Mouse (Mus musculus) CD4-positive helper T cell, adult 2 months (primary cell): Measurements from ENCODE around the gene Mgp.
"Not testable (repeated sequence)": the region's sequence is repeated elsewhere in the genome, so short reads cannot be mapped to it uniquely, and the experiment has no call there.

Source experiments
- DNase-seq: peaks from one replicate; pipeline ENCODE4 v3.0.0-alpha.2; 2012; ENCODE audit warnings: low read depth, missing footprints, low spot score

Gene Mgp

DNA sequence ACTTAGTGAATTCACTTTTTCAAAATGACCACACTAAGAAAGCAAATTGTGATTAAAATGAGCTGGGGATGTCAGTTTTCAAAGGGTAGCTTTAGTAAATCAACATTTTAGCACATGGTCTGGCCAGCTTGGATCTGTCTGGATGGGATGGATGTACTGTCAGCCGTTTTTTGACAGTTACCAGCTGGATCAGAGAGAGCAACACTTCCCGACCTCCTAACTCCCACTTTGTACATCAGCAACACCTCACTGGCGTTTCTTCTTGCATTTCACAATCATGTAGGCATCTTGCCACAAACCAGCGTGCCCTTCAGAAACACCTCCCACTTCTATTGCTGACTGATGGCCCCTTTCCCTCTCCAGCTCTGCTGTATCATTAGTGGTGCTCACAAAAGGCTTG lies 22.6 kb upstream of the Mgp start:
- no peak for DNase-seq

DNA sequence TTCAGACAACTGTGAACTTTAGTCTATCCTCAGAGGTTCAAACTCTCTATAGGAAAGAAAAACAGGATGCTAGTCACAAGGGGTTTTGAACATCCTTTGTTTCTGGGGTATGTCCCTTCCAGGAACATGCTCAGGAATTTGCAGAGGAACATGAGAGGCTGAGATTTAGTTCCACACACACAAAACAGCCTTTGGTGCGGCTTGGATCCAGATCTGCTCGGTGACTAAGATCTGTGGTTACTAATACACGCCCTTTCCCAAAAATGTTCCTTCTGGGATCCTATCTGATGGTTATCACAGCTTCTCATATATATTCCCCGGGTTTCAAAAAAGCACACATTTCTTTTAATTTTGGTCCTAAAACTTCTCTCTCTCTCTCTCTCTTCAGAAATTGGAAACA lies 22.2 kb upstream of the Mgp start:
- no peak for DNase-seq

DNA sequence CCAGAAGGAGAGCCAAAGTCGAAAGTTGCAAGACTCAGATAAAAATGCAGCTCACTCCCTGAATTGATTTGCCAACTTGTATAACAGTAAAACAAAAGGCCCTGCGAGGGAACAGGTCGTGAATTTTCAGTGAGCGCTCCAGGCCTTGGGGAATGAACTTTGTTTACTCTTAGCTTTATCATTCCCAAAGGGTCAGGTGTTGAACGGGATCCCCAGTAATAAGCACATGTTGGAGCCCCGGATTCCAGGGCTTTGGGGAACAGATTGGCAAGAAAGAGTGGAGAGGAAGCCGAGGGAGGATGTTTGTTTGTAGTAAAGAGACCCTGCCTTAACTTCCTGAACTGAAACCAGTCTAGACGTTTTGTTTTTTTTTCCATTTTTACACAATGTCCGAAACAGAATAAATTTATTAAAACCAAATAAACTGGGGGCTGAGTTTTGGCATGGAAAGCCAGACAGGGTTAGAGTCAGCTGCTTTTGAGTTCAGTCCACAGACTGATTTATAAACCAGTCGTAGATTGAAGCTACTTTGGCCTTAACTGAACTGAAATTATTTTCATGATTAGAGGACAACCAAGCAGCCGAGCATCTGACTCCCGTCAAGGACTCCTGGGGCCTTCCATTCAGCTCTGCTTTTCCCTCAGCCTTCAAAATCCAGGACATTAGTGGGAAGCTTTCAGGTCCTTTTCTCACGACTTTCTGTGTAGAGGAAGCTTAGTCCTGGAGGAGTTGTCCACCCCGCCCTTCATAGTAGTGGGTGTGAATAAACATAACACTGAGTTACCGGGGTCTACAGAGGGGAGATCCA lies 19.1 kb upstream of the Mgp start:
- DNase-seq, result no peak

DNA sequence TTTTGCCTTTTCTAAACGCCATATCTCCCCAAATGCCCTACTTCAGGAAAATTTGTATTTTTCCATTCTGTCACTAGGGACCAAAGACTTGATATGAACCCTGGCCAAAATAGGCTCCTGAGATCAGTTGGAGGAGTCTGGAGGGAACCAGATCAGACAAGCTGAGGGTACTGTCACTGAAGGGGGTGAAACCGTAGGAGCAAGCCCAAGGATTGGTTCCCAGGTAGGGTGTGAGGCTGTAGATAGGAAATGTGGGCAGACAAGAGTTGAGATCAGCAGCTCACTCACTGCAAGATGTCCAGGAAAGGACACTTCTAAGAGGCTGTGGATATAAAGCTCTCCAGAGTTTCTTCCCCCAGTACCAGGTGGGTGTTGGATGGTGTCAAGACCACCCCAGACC lies 16.4 kb upstream of the Mgp start:
- no peak for DNase-seq

DNA sequence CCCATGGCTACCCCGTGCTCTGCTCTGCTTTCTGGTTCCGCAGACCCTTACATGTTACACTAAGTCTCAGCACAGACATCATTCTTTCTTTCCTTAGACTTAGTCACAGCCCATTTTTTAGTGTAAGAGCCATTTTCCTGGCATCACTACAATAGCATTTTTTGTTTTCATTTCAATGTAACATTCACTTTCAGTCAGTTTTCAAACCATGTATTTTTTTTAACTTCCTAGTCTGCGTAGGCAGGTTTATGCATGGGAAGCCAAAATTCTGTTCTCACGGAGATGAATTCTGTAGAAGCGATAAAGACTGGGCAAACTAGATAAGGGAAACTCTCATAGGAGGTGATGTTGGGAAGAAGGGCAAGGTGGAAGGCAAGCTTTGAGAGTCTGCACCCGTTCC lies 13.9 kb upstream of the Mgp start:
- no peak for DNase-seq

DNA sequence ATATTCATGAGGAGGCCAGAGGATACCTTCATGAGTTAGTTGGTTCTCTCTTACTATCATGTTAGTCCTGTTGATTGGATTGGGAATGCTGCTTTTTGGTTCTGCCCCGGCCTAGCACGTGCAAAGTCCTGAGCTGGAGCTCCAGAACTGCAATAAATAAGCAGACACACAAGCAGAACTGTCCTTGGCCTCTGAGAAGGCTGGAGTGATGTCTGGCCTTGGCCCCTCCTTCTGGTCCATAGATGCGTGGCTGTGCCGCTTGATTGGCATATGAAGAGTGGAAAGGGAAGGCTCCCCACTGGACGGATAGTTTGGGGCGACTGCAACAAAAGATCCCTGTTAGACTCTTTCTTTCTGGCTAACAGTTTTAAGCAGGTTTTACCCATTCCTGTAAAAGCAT lies 13.4 kb upstream of the Mgp start:
- DNase-seq, result no peak

DNA sequence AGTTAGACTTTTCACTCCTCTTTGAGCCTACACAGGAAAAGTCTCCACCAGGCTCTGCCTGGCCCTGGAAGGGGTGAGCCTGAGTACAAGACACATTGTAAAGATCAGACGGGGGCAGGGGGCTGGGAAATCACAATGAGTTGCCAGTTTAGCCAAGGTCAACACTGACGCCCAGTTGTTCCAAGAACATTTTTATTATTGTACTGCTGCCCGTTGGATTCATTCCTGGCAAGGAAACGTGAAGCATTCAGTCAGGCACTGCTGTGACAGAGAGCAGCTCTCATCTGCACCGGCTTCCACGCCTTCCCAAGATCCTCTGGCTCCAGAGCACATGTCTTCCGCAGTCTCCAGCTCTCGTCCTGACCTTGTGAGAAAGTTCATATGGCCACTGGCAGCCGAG lies 12.2 kb upstream of the Mgp start:
- no peak for DNase-seq

DNA sequence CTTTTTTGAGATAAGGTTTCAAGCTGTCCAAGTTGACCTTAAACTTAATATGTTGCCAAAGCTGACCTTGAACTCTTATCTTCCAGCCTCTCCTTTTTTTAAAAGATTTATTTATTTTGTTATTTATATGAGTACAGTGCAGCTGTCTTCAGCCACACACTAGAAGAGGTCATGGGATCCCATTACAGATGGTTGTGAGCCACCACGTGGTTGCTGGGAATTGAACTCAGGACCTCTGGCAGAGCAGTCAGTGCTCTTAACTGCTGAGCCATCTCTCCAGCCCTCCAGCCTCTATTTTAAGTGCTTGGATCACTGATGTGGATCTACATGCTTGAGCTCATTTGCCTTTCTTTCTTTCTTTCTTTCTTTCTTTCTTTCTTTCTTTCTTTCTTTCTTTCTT lies 9.1 kb upstream of the Mgp start:
- not testable (repeated sequence) for DNase-seq

DNA sequence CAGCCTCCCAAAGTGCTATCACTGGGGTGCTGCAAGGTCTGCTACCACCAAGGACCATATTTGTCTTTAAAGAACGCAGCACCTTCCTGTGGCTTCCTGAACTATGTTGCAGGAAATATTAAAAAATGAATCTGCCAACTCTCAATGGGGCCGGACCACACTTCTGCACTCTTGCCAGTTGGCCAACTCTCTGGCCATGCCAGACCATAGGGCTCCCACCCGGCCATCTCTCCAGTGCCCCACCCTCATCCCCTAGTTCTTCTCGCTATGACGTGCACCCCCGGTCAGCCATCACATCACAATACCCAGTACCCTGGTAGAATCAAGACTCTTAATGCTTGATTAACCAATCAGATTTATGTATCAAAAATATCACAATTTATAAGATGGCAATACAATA lies 8.3 kb upstream of the Mgp start:
- no peak for DNase-seq

DNA sequence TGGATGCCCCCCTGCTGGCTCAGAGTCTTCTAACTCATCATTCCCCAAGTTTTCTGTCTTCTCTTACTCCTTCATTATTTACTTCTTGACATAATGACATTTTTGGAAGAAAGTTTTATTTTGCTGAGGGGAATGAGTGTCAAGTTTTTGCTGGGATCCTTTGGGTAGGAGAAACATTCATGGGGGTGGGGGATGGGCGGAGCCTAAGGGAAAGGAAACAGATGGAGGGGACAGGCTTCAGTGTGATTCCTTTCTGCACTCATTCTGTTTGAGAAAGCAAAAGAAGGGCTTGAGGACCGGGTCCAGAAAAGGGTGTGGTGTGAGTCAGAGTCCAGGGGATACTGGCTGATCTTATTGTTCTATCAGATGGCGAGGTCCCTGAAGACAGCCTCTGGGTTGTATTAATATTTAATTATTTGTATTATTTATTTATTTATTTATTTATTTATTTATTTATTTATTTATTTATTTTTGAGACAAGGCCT lies 7.8 kb upstream of the Mgp start:
- no peak for DNase-seq

DNA sequence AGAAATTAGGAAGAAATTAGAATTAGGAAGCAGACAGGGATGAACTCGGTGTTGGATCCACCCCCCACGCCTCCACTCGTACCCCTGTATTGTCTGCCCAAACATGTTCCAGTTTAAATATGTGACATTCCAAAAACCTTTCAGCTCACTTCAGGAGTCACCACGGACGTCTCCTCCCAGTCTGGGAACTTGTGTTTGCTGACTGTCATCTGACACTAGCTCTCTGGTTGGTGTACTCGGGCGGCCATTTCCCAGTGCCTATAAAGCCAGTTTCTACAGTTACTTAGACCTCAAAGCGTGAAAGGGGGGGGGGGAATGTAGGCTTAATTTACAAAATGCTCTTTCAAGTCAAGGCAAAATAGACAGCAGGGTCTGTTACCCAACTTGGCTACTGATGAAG lies 6.1 kb upstream of the Mgp start:
- DNase-seq, result no peak

DNA sequence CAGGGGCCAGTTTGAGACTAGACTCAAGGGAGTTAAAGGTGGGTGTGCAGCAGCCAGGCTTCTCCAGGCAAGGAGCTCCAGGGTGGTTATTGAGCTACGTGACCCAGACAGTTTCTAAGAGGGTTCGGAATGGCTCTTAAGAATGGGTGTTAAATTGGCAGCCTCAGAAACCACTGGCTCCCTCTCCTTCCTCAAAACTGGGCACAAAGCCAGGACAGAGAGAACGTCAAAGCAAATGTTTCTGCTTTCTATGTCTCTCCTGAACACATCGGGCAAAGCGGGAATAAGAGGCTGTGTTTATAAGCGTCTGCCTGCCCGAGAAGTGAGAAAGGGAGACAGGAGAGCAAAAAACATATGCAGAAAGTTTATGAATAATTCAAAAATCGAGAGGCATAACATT lies 1.0 kb downstream of the Mgp start:
- DNase-seq, result no peak

DNA sequence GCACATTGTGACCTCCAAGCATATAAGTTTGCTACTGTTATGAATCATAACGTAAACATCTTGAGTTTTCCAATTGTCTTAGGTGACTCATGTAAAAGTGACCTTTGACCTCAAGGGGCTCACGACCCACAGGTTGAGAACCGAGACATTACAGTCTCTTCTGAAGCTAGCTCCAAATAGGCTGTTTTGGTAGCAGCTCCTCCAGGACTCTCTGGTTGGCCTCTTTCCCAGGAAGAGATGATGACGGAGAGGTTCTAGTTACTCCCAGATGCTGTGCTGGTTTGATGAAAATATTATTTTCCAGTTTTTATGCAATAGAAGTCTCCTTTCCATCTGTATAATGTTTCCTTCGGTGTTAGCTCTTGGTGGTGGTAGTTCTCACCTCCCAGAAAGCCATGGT lies 6.7 kb downstream of the Mgp start:
- DNase-seq, result no peak

DNA sequence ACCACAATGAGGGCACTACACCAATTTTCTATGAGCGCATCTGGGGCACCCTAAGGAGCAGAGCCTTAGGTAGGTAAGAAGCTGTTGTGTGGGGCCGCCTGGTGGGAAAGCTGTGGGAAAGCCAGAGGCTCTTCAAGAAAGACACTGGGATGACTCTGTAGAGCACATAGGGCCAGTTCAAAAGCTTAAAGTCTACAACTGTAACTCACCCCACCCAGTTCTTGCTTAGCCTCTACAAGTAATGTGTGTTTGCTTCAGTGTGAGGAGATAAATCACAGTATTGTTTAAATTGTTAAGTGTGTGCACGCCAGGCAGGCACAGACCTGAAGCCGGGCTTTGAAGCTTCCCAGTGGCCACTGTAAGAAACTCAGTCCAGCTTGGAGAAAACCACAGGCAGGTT lies 9.5 kb downstream of the Mgp start:
- no peak for DNase-seq

DNA sequence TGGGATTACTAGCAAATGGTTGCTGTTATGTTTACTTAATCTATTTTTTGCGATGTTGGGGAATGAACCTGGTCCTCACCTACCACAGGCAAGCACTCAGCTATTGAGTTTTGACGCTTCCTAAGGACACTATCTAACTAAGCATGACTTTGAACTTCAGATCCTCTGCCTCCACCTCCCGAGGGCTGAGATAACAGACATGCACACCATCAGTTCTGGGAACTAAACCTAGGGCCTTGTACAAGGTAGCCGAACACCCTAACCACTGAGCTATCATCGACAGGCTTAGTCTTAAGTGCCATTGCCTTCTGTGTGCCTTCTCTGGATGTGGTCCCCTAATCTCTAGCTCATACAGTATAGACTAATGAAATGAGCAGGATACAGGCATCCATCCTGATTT lies 10.3 kb downstream of the Mgp start:
- DNase-seq, result no peak

DNA sequence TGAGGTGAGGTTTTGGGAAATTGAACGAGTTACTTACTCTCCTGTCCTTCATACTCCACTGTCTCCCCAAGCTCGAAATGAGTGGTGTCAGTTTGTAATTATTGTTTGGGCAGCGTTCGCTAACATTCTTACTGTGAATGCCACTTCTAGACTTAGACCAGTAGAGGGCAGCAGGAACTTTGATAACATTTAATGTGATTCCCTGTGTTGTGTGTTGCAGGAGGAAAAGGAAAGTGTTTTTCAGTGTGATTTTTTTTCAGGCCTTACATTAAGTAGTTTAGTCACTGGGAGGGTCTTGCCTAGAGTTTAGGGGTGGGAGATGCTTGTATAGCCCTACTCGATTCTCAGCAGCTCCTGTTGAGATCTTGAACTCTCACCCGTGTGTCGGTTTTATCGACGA lies 14.6 kb downstream of the Mgp start:
- DNase-seq, result peak; percentile 51

DNA sequence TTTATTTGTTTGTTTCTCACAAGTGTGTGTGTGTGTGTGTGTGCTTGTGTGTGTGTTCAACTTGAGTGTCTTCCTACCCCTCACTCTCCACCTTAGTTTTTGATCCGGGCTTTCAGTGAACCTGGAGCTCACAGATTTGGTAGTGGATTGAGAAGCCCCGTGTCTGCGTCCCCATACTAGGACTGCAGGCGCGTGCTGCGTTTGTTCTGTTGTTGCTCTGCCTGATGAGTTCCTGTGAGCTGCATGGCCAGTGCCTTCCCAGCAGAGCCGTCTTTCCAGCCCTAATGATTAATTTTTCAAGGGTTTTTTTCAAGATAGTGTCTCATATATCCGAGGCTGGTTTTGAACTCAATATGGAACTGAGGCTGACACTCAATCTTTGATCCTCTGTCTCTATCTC lies 17.2 kb downstream of the Mgp start:
- no peak for DNase-seq

DNA sequence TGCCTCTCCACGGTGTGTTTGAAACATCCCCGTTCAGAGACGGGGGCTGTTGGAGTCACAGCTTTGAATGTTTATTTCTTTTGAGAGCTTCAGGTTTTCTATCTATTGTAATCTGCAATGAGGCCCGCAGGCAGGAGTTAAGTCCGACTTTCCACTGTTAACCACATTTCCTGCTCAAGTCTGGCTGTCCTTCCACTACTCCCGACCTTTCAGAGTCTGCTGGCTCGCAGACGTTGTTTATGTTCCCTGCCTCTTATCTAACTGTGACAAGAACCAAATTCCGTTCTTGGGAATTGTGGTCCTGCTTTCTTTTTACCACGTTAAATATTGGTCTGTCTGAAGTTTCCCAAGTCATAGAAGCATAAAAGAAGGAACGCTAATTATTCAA lies 17.8 kb downstream of the Mgp start:
- DNase-seq, result no peak

DNA sequence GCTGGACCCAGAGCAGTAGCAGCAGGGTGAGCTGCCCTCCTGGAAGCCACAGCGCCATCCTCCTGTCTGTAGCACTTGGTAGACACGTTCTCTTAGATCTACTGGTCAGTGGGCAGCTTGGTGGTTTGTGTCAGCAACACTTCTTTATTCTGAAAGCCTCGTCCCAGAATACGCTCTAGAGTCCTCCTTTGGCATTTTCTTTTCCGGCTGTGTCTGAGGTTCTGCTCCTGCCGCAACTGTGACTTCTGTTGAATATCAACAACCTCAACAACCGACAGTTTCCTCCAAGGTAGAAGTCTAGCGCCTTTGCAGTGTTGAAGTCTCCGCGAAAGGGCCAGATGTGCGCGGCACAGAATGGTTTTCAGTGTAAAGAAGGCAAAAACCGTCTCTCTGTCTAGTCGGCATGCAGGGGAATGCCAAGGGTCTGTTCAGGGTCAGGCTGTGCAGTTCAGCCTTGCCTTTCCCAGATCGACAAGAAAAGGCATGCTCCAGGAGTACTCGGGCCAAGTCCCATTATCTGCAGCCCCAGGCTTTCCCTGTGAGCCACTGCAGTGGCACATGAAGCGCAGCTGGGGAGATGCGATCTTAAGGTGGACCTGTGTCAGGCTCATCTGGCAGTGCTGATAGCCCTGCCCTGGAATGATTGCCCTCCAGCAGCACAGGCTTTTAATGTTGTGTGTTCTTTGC lies 18.3 kb downstream of the Mgp start, which contains the start of gene Art4:
Gene Art4 (minus strand): TSS at position 548 of the 687 bp plus-strand sequence.
- peak; percentile 18 for DNase-seq

DNA sequence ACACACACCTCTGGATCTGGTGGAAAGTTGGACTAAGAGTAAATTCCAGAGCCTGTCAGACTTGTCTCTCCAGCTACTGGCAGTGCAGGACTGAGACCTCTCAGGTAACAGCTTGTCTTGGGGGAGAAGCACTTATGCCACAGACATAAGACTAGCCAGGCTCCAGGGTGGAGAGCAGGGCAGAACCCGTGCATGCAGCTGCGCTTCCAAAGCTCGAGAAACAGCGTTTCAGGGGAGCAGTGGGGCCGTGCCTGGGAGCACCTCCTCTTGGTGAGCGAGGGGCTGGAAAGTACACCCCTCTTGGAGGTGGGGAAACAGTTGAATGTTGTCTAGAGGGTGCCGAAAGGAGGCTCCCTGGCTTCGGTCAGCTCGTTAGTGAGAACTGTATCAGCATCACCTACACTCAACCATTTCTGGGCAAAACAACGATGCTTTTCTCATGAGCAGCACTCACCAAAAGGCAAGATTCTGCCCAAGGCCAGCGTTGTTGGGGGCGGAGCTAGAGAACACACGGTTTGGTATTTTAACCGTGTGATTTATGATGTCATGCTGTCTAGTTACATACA lies 19.5 kb downstream of the Mgp start:
- DNase-seq, result peak; percentile 41

DNA sequence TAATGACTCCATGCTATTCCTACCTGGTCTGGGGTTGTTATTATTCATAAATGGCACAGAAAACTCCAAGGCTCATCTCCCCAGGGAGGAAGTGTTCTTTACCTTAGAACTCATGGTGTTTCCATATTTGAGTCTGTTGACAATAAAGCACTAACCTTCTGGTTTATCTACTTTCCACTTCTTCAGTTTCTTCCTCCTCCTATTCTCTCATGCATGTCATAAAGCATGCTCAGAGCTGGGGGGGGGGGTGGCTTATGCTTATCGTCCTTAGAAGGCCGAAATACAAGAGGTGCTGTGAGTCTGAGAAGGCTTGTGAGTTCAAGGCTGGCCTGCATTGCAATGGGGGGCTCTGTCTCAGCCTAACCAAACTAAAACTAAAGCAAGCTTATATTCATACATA lies 20.4 kb downstream of the Mgp start:
- DNase-seq, result no peak

DNA sequence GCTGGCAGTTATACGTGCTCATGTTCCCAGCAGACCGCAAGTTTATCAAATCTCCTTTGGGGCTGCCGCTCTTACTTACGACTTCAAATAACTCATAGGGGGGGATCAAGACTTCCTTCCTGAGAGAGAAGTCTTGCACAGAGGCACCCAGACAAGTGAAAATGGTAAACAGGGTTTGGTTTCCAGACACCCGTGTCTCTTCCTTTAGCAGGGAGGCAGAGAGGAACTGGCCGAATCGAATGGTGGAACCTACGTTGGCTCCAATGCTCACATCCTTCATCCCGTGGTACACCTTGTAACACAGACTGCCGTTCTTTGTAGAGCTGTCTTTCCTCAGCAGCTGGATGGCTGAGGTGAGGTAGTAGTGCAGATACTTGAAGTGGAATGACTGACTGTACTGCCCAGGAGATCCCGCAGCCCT lies 21.3 kb downstream of the Mgp start:
- DNase-seq, result peak; percentile 58

DNA sequence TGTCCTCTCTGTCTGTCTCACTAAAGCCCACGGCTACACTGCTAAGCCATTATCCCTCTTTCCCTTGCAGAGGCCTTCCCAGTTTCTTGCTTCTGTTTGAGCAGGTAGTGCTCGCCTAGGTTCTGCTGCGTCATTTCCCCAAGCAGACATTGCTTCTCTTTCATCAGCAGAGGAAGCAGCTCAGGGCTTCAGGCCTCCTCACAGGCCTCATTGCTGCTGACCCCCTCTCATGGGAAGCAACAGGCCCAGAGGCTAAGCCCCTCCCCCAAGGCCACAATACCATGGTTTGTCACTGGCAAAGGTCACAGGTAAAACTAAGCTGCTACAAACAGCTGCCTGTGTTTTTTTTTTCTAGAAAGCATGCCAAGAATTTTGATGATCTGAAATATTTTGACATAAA lies 22.9 kb downstream of the Mgp start:
- DNase-seq, result no peak
